Mouse (Mus musculus): ENCODE results near the gene Il34. TPM values are rescaled to one million over a fixed set of nuclear protein-coding genes. Genes with fewer than 3 reads are reported as not detected.
A peak's percentile ranks its signal among the peaks of the same experiment; 100 is the strongest.

The Il34 gene
- total RNA-seq, 1 experiment from 2014 or later, result 9.5 TPM

DNA sequence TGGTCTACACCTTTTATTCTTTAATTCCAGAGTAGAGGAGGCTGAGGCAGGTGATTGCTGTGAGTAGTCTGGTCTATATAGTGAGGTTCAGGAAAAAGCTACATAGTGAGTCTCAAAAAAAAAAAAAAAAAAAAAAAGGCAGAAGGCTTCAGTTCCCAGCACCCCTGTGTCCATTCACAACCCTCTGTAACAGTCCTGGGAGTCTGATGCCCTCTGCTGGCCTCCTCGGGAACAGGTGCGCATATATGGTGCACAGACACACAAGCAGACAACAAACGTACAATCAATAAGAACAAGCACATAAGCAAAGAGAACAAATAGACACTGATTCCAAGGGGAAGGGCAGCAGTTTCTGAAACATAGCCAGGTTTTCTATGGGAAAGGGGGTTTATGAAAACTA lies 29.4 kb downstream of the Il34 start:
- no peak for DNase-seq

- no peak for DNase-seq
Measured at GRCm38 (mm10) chr8:110775721-110776120, 30.0 kb downstream of the Il34 start.

GRCm38 (mm10) chr8:110775316-110775715 lies 30.4 kb downstream of the Il34 start:
- DNase-seq, result no peak

- DNase-seq, result no peak
Measured at GRCm38 (mm10) chr8:110774725-110775124, 31.0 kb downstream of the Il34 start.

GRCm38 (mm10) chr8:110774047-110774446 lies 31.7 kb downstream of the Il34 start:
- DNase-seq, result no peak

GRCm38 (mm10) chr8:110772452-110772851 lies 33.3 kb downstream of the Il34 start:
- DNase-seq, result no peak

- no peak for DNase-seq
Measured at GRCm38 (mm10) chr8:110767261-110767660, 38.5 kb downstream of the Il34 start.

- no peak for DNase-seq
Measured at GRCm38 (mm10) chr8:110764671-110765070, 41.1 kb downstream of the Il34 start.

DNA sequence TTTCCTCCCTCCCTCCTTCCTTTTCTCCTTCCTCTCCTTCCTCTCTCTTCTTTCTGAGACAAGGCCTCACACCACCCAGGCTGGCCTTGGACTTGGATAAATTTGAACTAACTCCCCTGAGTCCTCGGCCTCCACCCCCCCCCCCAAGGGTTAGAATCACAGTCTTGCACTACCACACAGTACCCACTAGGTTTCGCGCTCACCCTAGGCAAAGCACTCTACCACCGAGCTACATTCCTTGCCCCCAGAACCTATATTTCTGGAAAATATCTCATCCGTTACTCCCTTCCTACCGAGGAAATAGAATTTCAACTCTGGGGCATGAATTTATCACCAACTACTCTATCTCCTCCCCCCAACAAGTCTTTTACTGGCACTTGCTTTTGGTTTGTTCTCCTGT lies 43.7 kb downstream of the Il34 start:
- peak; percentile 54 for DNase-seq

- DNase-seq, result peak; percentile 77
Measured at GRCm38 (mm10) chr8:110761185-110761584, 44.5 kb downstream of the Il34 start.

DNA sequence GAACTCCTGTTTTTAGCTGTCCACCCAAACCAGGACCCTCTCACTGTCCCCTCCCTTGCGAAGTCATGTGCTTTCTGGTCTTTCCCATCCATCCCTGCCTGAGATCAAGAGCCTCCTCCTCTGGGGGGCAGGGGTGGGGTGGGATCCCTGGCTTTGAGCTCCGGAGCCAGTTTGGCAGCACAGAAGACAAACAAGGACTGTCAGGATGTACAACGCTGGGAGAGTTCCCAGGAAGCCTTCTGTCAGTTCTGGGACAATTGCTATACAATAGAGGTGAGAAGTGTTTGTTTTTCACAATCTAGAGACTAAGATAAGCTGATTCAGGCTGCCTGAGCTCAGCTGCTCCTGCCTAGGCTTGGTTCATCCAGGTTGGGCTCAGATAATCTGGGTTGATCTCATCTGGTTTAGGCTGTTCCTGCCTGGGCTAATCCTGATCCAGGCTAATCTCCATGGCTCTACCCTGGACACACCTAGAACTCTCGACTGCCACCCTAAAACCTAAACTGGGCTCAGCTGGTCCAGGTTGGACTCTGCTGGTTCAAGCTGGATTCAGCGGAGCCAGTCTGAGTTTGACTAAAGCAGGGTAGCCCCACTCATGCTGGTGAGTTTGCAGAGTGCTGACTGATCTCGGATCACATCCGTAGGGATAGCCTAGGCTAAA lies 45.3 kb downstream of the Il34 start:
- peak; percentile 29 for DNase-seq

DNA sequence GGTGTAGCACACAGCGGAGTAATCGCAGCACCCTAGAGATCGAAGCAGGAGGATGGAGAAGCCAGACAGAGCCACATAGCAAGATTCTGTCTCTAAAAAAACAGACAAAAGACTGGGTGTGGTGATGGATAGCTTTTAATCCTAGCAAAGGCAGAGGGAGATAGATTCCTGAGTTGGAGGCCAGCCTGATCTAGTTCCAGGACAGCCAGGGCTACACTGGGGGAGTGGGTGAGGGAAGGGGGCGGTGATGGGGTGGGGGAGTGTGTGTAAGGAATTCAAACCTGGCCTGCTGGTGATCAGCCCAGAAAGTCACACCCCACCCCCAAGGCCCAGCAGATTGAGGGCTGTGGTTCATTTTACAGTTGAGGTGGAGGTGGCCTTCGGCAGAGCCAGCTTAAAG lies 49.5 kb downstream of the Il34 start:
- DNase-seq, result no peak

GRCm38 (mm10) chr8:110755511-110756170 lies 50.1 kb downstream of the Il34 start:
- DNase-seq, result no peak

DNA sequence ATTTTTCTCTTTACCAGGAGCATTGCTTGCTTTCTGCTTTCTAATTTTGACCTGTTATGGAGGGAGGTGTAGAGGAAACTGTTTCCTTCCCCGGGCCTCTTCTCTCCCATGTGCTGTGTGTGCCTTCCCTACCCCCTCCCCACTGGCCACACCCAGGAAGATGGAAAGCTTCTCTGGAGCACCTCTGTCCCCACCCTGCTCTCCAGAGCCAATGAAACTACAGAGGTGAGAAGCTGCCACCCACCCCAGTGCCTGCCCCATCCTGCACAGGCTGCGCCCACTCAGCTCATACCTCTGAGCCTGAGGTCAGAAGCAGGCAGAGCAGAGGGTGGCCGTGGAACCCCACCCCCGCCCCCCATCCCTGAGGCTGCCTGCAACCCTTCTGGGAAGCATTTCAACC lies 51.0 kb downstream of the Il34 start:
- no peak for DNase-seq

- DNase-seq, result no peak
Measured at GRCm38 (mm10) chr8:110751490-110751889, 54.2 kb downstream of the Il34 start.

- no peak for DNase-seq
Measured at GRCm38 (mm10) chr8:110750269-110750668, 55.5 kb downstream of the Il34 start.

- DNase-seq, result peak; percentile 66
Measured at GRCm38 (mm10) chr8:110749500-110750170, 56.1 kb downstream of the Il34 start.

- no peak for DNase-seq
Measured at GRCm38 (mm10) chr8:110746661-110747060, 59.1 kb downstream of the Il34 start.

DNA sequence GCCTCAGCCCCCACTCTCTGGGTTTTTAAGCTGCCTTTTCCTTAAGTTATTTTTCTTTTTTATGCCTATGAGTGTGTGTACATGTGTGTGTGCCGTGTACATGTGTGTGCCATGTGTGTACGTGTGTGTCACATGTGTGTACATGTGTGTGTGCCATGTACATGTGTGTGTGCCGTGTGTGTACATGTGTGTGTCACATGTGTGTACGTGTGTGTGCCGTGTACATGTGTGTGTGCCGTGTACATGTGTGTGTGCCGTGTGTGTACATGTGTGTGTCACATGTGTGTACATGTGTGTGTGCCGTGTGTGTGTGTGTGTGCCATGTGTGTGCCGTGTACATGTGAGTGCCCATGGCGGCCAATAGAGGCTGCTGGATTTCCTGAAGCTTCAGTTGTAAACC lies 60.6 kb downstream of the Il34 start:
- DNase-seq, result no peak

DNA sequence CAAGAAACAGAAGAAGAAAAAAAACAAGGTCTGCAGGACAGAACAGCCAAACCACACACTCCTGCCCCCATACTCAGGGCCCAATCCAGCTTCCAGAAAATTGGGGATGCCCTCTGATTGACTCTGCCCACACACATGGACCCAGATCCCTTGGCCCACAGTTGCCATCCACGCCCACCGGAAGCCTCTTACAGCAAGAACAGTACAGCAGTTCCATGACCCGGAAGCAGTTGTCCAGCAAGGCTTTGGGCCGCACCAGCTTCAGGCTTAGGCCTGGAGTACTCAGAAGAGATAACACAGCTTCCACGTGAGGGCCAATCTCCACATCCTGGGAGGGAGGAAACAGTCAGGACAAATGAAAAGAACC lies 63.3 kb downstream of the Il34 start:
- DNase-seq, result no peak

GRCm38 (mm10) chr8:110741816-110742451 lies 63.8 kb downstream of the Il34 start:
- DNase-seq, result no peak

- no peak for DNase-seq
Measured at GRCm38 (mm10) chr8:110740629-110741175, 65.0 kb downstream of the Il34 start.
